Mouse (Mus musculus) heart, embryonic 11.5 days (tissue): ENCODE results near the gene Yipf7. TPM values are rescaled to one million over a fixed set of nuclear protein-coding genes. Genes with fewer than 3 reads are reported as not detected.
A peak's percentile ranks its signal among the peaks of the same experiment; 100 is the strongest.

Source experiments
- ATAC-seq: fragments of 200-750 bp; cut with Nextera tagmentation; replicated peaks from 2 replicates; pipeline ENCODE4 v1.8.0; 2017; ENCODE audit warnings: moderate library complexity; ENCODE audit not compliant: insufficient number of reproducible peaks, low FRiP score, low TSS enrichment
- H3K27ac ChIP-seq: fragments of 300-500 bp; sonication (generic); 2 replicates; pipeline ENCODE4 v1.5.1; 2014; ENCODE audit warnings: mild to moderate bottlenecking, low read depth, low read length
- H3K27me3 ChIP-seq: fragments of 300-500 bp; sonication (generic); 2 replicates; pipeline ENCODE4 v1.6.1; 2014; ENCODE audit warnings: mild to moderate bottlenecking, low read length, mixed read lengths; ENCODE audit not compliant: control insufficient read depth, insufficient read depth
- H3K36me3 ChIP-seq: fragments of 300-500 bp; sonication (generic); 2 replicates; pipeline ENCODE4 v1.6.1; 2014; ENCODE audit warnings: mild to moderate bottlenecking, low read length, moderate library complexity, mixed read lengths; ENCODE audit not compliant: control insufficient read depth, insufficient read depth
- H3K4me1 ChIP-seq: fragments of 300-500 bp; sonication (generic); 2 replicates; pipeline ENCODE4 v1.6.1; 2014; ENCODE audit warnings: low read length; ENCODE audit not compliant: control insufficient read depth, insufficient read depth
- H3K4me2 ChIP-seq: fragments of 300-500 bp; sonication (generic); 2 replicates; pipeline ENCODE4 v1.6.1; 2014; ENCODE audit warnings: mild to moderate bottlenecking, moderate library complexity
- H3K4me3 ChIP-seq: fragments of 300-500 bp; sonication (generic); 2 replicates; pipeline ENCODE4 v1.5.1; 2014; ENCODE audit warnings: low read depth, low read length
- H3K9ac ChIP-seq: fragments of 300-500 bp; sonication (generic); 2 replicates; pipeline ENCODE4 v1.6.1; 2014; ENCODE audit warnings: mild to moderate bottlenecking, low read depth, low read length, moderate library complexity
- H3K9me3 ChIP-seq: fragments of 300-500 bp; sonication (generic); replicated peaks from 2 replicates; pipeline ENCODE4 v1.6.1; 2016; ENCODE audit warnings: low read length; ENCODE audit not compliant: control insufficient read depth
- WGBS: fragments of 180-500 bp; shearing (Covaris S2); extraction: QIAGEN DNeasy Blood & Tissue Kit; methylation state at CpG from one replicate; pipeline ENCODE4 v1.1.7; 2014; ENCODE audit not compliant: insufficient replicate concordance; 5-methylcytosine and 5-hydroxymethylcytosine counted together
- polyA plus RNA-seq: library from polyadenylated mRNA; unstranded; fragments of >200 nt; fragmentation: Nextera tagmentation; extraction: Ambion mirVana; gene quantifications from 2 replicates; pipeline ENCODE4 v1.2.1, GENCODE M21; 2014

Gene Yipf7
- 2.9 and 4.4 TPM in 2 replicates for polyA plus RNA-seq

GRCm38 (mm10) chr5:69542489-69542888 lies at the start of gene Yipf7:
Gene Yipf7 (minus strand): TSS chr5:69542648.
- Histone ChIP-seq H3K4me2 (no peak within 1 kb of the TSS), H3K27me3 (no peaks in the 10 kb centered on the region), H3K4me3 (no peak within 1 kb of the TSS), H3K27ac (no peak within 1 kb of the TSS), H3K36me3 (no peaks in the 10 kb centered on the region), H3K4me1 (no peaks in the 10 kb centered on the region), H3K9ac (no peak within 1 kb of the TSS), H3K9me3 (no peaks in the 10 kb centered on the region)
- no peak for ATAC-seq
- WGBS: 52% methylated on average over 4 of the region's 4 CpGs

- no peaks in the 10 kb centered on the region for H3K36me3 ChIP-seq
- ATAC-seq: peak; percentile 92
- peak within 1 kb of the TSS; percentile 78 for H3K4me2 ChIP-seq
- peak within 1 kb of the TSS; percentile 41 for H3K27ac ChIP-seq
- no peaks in the 10 kb centered on the region for H3K27me3 ChIP-seq
- WGBS: 4% methylated on average over 42 of the region's 42 CpGs
- peak within 1 kb of the TSS; percentile 71 for H3K4me3 ChIP-seq
- no peaks in the 10 kb centered on the region for H3K9me3 ChIP-seq
- H3K4me1 ChIP-seq: peaks cover 3% of the 10 kb centered on the region; the same call in 1 of the 2 replicates
- H3K9ac ChIP-seq: peak within 1 kb of the TSS; percentile 92
Measured at GRCm38 (mm10) chr5:69591640-69592461, 49.4 kb upstream of the Yipf7 start, which contains the start of gene Gnpda2. Gene Gnpda2 (minus strand): TSS chr5:69592340.

- Histone ChIP-seq H3K4me2 (peak overlapping the region; percentile 72), H3K4me3 (peak overlapping the region; percentile 73), H3K27me3 (no peaks in the 10 kb centered on the region), H3K36me3 (no peaks in the 10 kb centered on the region), H3K9ac (peak overlapping the region; percentile 85), H3K9me3 (no peaks in the 10 kb centered on the region), H3K4me1 (0 out of 2 replicates have a peak, but pooled peaks cover 2% of the 10 kb centered on the region), H3K27ac (peak overlapping the region; percentile 67)
- 14% methylated on average over 16 of the region's 16 CpGs for WGBS
- ATAC-seq: no peak
Measured at GRCm38 (mm10) chr5:69557404-69557935, 15.0 kb upstream of the Yipf7 start.

DNA sequence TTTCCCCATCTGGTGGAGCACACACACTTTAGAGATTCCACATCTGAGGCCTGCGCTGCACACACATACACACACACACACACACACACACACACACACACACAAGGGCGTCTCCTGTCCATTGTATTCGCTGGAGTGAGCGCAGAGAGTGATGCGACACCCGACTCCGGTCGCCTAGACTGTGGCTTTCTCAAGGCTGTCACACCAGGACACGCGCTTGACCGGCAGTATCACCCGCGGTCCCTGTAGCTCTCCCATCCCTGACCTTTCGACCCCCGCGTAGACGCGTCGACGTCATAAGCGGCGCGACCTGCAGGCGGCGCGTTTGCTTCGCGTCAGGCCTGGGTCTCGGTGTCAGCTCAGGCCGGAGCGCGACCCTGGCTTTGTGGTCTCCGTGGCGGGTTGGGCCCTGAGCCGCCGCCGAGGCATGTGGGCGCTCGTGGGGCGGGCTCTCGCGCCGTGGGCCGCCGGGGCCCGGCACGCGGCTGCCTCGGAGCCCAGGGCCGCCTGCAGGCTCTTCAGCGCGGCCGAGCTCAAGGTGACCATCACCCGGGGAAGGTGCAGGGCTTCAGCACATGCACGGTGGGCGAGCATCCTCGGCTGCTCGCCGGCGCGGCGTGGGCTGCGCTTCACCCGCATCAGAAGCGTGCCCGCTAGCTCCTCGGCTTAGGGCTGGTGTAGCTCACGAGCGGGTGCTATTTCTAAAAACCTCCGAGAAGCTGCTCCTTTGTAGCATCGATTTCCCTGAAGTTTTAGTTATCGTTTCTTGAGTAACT lies 14.4 kb upstream of the Yipf7 start, which contains the start of gene Guf1:
Guf1 (plus strand) TSS at position 296 of the 776 bp plus-strand sequence.
- Histone ChIP-seq H3K4me1 (0 out of 2 replicates have a peak, but pooled peaks cover 2% of the 10 kb centered on the region), H3K9ac (peak within 1 kb of the TSS; percentile 85), H3K27me3 (no peaks in the 10 kb centered on the region), H3K27ac (peak within 1 kb of the TSS; percentile 67), H3K36me3 (no peaks in the 10 kb centered on the region), H3K4me2 (peak within 1 kb of the TSS; percentile 72), H3K4me3 (peak within 1 kb of the TSS; percentile 73), H3K9me3 (no peaks in the 10 kb centered on the region)
- peak; percentile 88 for ATAC-seq
- WGBS: under 1% methylated on average over 70 of the region's 72 CpGs

DNA sequence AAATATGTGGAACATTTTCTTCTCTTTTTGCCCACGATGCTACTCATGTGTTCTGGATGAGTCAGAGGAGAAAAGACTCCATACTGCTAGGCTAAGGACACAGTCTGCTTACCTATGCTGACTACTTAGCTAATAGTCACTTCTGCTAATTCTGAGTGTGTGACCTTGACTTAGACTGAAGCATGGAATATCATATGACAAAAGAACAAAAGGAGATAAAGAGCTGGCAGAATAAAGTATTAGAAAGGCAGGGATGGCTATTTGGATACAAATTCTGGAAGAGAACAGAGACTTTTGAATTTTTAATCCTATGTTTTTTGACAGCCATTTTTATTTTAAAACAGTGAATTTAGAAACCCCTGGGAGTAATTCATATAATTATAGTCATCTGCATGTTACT lies 768 bp downstream of the Yipf7 start:
- Histone ChIP-seq H3K4me3 (no peak overlapping the region), H3K4me2 (no peak overlapping the region), H3K27me3 (no peaks in the 10 kb centered on the region), H3K36me3 (no peaks in the 10 kb centered on the region), H3K4me1 (no peaks in the 10 kb centered on the region), H3K27ac (no peak overlapping the region), H3K9ac (no peak overlapping the region), H3K9me3 (no peaks in the 10 kb centered on the region)
- 74% methylated on average over 1 of the region's 1 CpGs for WGBS
- no peak for ATAC-seq

GRCm38 (mm10) chr5:69523944-69524343 lies 18.5 kb downstream of the Yipf7 start:
- Histone ChIP-seq H3K36me3 (no peaks in the 10 kb centered on the region), H3K27me3 (no peaks in the 10 kb centered on the region), H3K27ac (no peak overlapping the region), H3K9me3 (no peaks in the 10 kb centered on the region), H3K4me1 (no peaks in the 10 kb centered on the region), H3K4me2 (no peak overlapping the region), H3K4me3 (no peak overlapping the region), H3K9ac (no peak overlapping the region)
- ATAC-seq: no peak

DNA sequence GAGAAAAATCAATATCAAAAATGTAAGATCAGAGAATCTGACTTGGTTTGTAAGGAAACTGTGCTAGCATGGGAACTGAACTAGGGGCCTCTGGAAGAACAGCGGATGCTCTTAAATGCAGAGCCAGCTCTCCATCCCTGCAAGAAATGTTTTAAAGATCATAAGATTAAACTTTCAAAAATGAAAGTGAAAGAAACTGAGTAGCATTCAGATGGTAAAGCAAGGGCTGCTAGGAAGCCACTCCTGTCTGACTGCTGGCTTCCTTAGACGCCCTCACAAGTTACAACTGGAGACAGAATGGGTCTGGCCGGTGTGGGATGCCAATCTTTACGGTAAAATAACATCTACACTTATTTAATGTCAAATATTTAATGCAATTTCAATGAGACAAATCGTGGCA lies 20.4 kb downstream of the Yipf7 start:
- no peak overlapping the region for H3K4me3 ChIP-seq
- H3K4me2 ChIP-seq: no peak overlapping the region
- 64% methylated on average over 5 of the region's 5 CpGs for WGBS
- no peaks in the 10 kb centered on the region for H3K9me3 ChIP-seq
- H3K4me1 ChIP-seq: no peaks in the 10 kb centered on the region
- no peak overlapping the region for H3K9ac ChIP-seq
- no peaks in the 10 kb centered on the region for H3K36me3 ChIP-seq
- no peak for ATAC-seq
- no peaks in the 10 kb centered on the region for H3K27me3 ChIP-seq
- no peak overlapping the region for H3K27ac ChIP-seq

- WGBS: 34% methylated on average over 7 of the region's 7 CpGs
Measured at GRCm38 (mm10) chr5:69520661-69521278, 21.7 kb downstream of the Yipf7 start.

More at GRCm38 (mm10) chr5:69520661-69521278, 21.7 kb downstream of the Yipf7 start:
- Histone ChIP-seq H3K9me3 (no peaks in the 10 kb centered on the region), H3K4me1 (no peaks in the 10 kb centered on the region), H3K4me3 (no peak overlapping the region), H3K9ac (no peak overlapping the region), H3K27ac (no peak overlapping the region), H3K36me3 (no peaks in the 10 kb centered on the region), H3K27me3 (no peaks in the 10 kb centered on the region), H3K4me2 (no peak overlapping the region)
- no peak for ATAC-seq
